Mouse (Mus musculus): Measurements from ENCODE around the gene Cx3cr1. TPM values are rescaled to one million over a fixed set of nuclear protein-coding genes. Genes with fewer than 3 reads are reported as not detected.
"Not testable (repeated sequence)": the region's sequence is repeated elsewhere in the genome, so short reads cannot be mapped to it uniquely, and the experiment has no call there.

Gene Cx3cr1
- 1.1 and 4.1 TPM in 2 replicates for polyA plus RNA-seq (2016; fragmentation: Nextera tagmentation; extraction: Ambion mirVana)

DNA sequence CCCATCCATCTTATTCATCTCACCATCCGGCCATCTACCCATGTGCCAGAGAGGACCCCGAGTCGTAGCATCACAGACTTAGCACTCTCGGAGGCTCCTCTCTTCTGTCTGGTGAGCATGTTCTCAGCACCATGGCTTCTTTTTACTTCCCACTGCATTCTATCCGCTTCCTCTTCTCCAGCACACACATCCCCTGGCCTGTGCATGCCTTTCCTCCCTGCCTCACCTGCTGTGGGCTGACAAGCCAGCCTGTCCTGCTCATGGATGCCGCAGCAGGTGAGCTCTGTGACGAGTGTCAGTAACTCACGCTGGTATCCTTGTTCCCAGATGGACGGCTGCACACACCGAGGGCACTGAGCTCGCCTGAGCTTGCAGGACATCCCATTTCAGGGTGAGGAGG, at the start of gene Cx3cr1:
TSS of gene Cx3cr1 (minus strand) at position 101 of the 400 bp plus-strand sequence.
- WGBS = 76% methylated on average over 11 of the region's 11 CpGs
- H3K4me1 ChIP-seq = 0 out of 2 replicates have a peak, but pooled peaks cover 4% of the 10 kb centered on the region
- no peak for DNase-seq (ENCODE audit: low spot score)

DNA sequence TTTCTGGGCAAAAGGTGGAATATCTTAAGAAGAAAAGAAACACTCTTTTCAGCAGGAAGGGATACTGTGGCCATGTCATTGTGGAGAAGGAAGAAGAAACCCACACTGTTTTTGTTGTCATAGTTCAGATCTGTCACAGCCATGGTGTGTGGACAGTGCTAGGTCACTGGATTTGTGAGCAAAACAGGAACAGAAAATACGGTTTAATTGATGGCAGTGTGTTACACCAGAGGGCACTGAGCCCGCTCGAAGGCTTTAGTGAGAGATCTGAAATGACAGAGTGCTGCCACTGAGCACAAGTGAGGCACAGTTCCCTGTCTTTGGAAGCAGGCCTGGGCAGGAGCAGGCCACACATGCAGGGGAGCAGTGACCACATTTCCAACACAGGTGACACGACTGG, 48.5 kb upstream of the Cx3cr1 start:
- 89% methylated on average over 4 of the region's 4 CpGs for WGBS
- Histone ChIP-seq H3K4me3 (no peak overlapping the region), H3K9me3 (no peaks in the 10 kb centered on the region), H3K27ac (peak overlapping the region; percentile 79; the same call in 1 of the 2 replicates), H3K4me1 (peaks cover 22% of the 10 kb centered on the region), H3K36me3 (peaks cover 60% of the 10 kb centered on the region), H3K27me3 (ENCODE audit: insufficient read depth, poor library complexity, severe bottlenecking) (no peaks in the 10 kb centered on the region)
- peak; percentile 56 for DNase-seq (ENCODE audit: low spot score)

More for the DNA sequence above, at the start of gene Cx3cr1:
- no peak within 1 kb of the TSS for H3K27ac ChIP-seq
- no peaks in the 10 kb centered on the region for H3K9me3 ChIP-seq
- no peak within 1 kb of the TSS for H3K4me3 ChIP-seq
- no peaks in the 10 kb centered on the region for H3K36me3 ChIP-seq
- peaks cover 13% of the 10 kb centered on the region; the same call in 1 of the 2 replicates for H3K27me3 ChIP-seq (ENCODE audit: insufficient read depth, poor library complexity, severe bottlenecking)

DNA sequence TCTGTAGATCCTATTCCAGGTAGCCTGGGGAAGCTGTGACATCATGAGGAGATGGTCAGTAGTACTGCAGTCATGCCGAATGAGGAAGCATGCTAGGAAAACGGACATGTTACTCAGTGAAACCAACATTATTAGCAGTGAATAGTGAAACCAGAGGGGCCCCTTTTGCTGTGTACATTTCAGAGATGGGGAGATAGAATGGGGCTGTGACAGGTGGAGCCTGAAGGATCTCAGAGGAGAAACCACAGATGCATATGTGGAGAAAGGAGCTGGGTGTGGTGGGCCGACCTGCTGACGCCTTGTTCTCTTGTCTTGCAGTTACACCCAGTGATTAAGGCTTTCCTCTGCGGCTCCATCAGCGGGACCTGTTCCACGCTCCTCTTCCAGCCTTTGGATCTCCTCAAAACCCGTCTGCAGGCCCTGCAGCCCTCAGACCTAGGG, 46.5 kb upstream of the Cx3cr1 start:
- Histone ChIP-seq H3K27ac (peak overlapping the region; percentile 79), H3K4me3 (peak overlapping the region; percentile 5; the same call in 1 of the 2 replicates), H3K27me3 (ENCODE audit: insufficient read depth, poor library complexity, severe bottlenecking) (no peaks in the 10 kb centered on the region), H3K9me3 (no peaks in the 10 kb centered on the region), H3K36me3 (peaks cover 46% of the 10 kb centered on the region), H3K4me1 (peaks cover 22% of the 10 kb centered on the region)
- 69% methylated on average over 8 of the region's 8 CpGs for WGBS
- peak; percentile 87 for DNase-seq (ENCODE audit: low spot score)

DNA sequence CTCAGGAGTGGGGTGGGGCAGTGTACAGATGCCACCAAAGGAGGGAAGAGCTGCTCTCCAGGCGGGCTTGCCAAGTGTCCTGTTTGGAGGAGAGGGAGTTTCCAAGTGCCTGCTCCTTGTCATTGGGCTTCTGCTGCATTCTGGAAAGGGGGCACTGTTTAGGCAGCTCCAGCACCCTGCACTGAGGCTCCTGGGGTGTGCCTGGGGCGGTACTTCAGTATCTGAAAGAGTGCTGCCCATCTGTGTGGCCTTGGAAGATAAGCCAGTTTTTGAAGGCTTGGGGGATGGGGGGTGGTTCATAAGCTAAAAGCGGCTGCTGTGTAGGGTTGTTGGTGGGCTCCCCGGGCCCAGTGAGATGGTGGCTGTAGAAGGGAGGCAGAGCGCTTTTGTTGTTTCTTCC, 45.9 kb upstream of the Cx3cr1 start:
- peaks cover 40% of the 10 kb centered on the region for H3K36me3 ChIP-seq
- H3K9me3 ChIP-seq = no peaks in the 10 kb centered on the region
- H3K4me3 ChIP-seq = 0 out of 2 replicates have a peak overlapping the region, but pooled peaks have one; percentile 5
- DNase-seq (ENCODE audit: low spot score) = peak; percentile 90
- peak overlapping the region; percentile 79 for H3K27ac ChIP-seq
- H3K27me3 ChIP-seq (ENCODE audit: insufficient read depth, poor library complexity, severe bottlenecking) = no peaks in the 10 kb centered on the region
- WGBS = 56% methylated on average over 5 of the region's 5 CpGs
- peaks cover 22% of the 10 kb centered on the region for H3K4me1 ChIP-seq

DNA sequence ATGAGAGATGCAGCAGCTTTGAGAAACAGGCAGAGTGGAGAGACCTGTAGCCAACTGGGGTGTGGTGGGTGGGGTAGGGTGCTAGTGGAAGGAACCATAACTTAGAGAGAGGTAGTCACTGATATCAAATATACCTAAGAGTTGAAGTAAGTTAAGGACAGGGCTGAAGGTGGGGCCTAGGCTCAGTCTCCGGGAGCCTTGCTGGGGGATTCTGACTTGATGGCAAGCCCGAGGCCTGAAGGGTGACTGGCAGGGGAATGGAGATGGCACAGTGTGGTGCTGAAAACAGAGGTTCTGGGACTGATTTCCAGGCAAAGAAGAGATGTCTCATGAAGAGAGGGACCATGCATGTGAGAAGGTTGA, 45.1 kb upstream of the Cx3cr1 start:
- H3K9me3 ChIP-seq = no peaks in the 10 kb centered on the region
- no peak overlapping the region; the same call in 1 of the 2 replicates for H3K4me3 ChIP-seq
- peak overlapping the region; percentile 79; the same call in 1 of the 2 replicates for H3K27ac ChIP-seq
- DNase-seq (ENCODE audit: low spot score) = peak; percentile 69
- H3K27me3 ChIP-seq (ENCODE audit: insufficient read depth, poor library complexity, severe bottlenecking) = no peaks in the 10 kb centered on the region
- 86% methylated on average over 2 of the region's 2 CpGs for WGBS
- H3K36me3 ChIP-seq = peaks cover 32% of the 10 kb centered on the region
- peaks cover 22% of the 10 kb centered on the region for H3K4me1 ChIP-seq

DNA sequence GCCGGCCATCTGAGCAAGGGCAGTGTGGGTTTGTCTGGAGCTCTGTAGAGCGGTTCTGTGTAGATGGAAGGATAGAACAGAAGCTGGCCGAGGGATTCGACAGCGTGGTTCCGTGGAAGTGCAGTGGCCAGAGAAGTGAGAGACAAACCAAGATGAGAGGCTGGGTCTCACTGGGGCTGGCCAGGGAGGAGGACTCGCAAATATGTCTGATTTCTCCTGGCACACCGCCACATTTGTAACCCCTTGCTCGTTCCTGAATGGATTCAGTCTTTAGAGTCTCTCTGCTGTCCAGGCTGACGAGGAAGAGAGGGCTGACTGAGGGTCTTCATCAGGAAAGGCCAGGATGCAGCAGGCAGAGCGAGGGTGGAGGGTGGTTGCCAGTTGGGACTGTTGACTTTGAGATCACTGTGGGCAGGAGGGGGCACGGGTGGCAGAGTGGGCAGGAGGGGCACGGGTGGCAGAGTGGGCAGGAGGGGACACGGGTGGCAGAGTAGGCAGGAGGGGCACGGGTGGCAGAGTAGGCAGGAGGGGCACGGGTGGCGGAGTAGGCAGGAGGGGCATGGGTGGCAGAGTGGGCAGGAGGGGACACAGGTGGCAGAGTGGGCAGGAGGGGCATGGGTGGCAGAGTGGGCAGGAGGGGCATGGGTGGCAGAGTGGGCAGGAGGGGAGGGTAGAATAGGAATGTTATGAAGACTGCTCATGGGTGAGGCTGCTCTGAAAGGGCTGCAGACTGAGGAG, 44.5 kb upstream of the Cx3cr1 start:
- no peaks in the 10 kb centered on the region for H3K27me3 ChIP-seq (ENCODE audit: insufficient read depth, poor library complexity, severe bottlenecking)
- H3K4me1 ChIP-seq = peaks cover 22% of the 10 kb centered on the region
- peak overlapping the region; percentile 79; the same call in 1 of the 2 replicates for H3K27ac ChIP-seq
- DNase-seq (ENCODE audit: low spot score) = peak; percentile 75
- peaks cover 26% of the 10 kb centered on the region for H3K36me3 ChIP-seq
- H3K4me3 ChIP-seq = no peak overlapping the region
- no peaks in the 10 kb centered on the region for H3K9me3 ChIP-seq
- 88% methylated on average over 17 of the region's 17 CpGs for WGBS

DNA sequence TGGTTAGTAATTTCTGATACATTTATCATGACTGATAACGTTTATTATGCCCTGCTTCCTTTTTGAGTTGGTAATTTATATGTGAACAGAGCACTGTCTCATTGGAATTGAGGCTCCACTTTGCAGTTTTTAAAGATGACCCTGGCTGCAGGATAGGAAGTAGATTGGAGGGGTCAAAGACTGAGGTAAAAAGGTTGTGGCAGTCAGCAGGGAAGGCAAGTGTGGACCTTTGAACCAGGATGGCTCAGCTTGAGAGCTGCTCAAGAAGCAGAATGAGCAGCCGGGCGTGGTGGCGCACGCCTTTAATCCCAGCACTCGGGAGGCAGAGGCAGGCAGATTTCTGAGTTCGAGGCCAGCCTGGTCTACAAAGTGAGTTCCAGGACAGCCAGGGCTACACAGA, 43.8 kb upstream of the Cx3cr1 start:
- H3K27ac ChIP-seq = 0 out of 2 replicates have a peak overlapping the region, but pooled peaks have one; percentile 44
- no peaks in the 10 kb centered on the region for H3K9me3 ChIP-seq
- H3K4me1 ChIP-seq = peaks cover 22% of the 10 kb centered on the region
- H3K36me3 ChIP-seq = peaks cover 20% of the 10 kb centered on the region
- no peaks in the 10 kb centered on the region for H3K27me3 ChIP-seq (ENCODE audit: insufficient read depth, poor library complexity, severe bottlenecking)
- peak; percentile 51 for DNase-seq (ENCODE audit: low spot score)
- 94% methylated on average over 7 of the region's 7 CpGs for WGBS
- no peak overlapping the region for H3K4me3 ChIP-seq

DNA sequence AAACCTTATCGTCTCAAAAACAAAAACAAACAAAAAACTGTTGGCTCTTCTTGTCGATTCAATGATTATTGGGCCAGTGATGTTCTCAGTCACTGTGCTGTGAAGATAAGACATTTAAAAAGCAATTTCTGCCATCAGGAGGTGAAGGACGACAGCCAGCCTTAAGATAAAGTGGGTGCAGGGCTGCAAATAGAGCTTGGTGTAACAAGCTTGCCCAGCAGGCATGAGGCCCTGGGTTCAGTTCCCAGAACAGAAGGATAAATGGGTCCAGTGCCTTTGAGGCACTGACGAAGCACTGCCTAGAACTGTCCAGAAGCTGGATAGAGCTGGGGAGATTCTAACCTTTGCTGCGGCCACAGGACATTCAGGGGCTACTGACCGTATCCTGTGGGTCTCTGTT, 42.8 kb upstream of the Cx3cr1 start:
- peak; percentile 76 for DNase-seq (ENCODE audit: low spot score)
- Histone ChIP-seq H3K27me3 (ENCODE audit: insufficient read depth, poor library complexity, severe bottlenecking) (no peaks in the 10 kb centered on the region), H3K36me3 (peaks cover 10% of the 10 kb centered on the region), H3K4me1 (peaks cover 22% of the 10 kb centered on the region), H3K9me3 (no peaks in the 10 kb centered on the region), H3K27ac (no peak overlapping the region), H3K4me3 (no peak overlapping the region)
- 75% methylated on average over 6 of the region's 6 CpGs for WGBS

DNA sequence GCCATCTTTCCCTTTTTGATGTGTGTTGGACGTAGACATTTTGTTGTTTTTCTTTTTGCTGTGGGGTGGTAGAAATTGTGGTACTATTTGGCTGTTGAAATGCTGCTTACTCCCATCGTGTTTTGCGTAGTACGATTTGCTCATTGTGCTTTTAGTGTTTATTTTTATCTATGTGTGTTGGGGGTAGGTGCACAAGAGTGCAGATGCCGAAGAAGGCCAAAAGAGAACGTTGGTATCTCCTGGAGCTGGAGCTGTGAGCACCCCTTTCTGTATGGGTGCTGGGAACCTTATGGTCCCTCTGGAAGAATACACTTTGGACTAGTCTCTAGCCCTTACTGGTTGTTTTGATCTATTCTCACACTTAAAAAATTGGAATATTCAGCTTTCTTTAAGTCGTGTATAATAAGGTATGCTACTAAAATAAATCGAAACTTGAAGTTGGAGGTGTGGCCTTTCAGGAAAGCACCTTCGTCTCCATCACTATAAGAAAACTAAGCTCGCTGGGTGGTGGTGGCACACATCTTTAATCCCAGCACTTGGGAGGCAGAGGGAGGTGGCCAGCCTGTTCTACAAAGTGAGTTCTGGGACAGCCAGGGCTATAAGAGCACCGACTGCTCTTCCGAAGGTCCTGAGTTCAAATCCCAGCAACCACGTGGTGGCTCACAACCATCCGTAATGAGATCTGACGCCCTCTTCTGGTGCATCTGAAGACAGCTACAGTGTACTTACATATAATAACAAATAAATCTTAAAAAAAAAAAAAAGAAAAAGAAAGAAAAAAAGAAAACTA, 41.7 kb upstream of the Cx3cr1 start:
- peak overlapping the region; percentile 88; the same call in 1 of the 2 replicates for H3K27ac ChIP-seq
- H3K4me3 ChIP-seq = peak overlapping the region; percentile 95
- 0 out of 2 replicates have a peak, but pooled peaks cover under 1% of the 10 kb centered on the region for H3K36me3 ChIP-seq
- DNase-seq (ENCODE audit: low spot score) = peak; percentile 70
- no peaks in the 10 kb centered on the region for H3K9me3 ChIP-seq
- 74% methylated on average over 15 of the region's 15 CpGs for WGBS
- H3K27me3 ChIP-seq (ENCODE audit: insufficient read depth, poor library complexity, severe bottlenecking) = no peaks in the 10 kb centered on the region
- peaks cover 20% of the 10 kb centered on the region for H3K4me1 ChIP-seq

DNA sequence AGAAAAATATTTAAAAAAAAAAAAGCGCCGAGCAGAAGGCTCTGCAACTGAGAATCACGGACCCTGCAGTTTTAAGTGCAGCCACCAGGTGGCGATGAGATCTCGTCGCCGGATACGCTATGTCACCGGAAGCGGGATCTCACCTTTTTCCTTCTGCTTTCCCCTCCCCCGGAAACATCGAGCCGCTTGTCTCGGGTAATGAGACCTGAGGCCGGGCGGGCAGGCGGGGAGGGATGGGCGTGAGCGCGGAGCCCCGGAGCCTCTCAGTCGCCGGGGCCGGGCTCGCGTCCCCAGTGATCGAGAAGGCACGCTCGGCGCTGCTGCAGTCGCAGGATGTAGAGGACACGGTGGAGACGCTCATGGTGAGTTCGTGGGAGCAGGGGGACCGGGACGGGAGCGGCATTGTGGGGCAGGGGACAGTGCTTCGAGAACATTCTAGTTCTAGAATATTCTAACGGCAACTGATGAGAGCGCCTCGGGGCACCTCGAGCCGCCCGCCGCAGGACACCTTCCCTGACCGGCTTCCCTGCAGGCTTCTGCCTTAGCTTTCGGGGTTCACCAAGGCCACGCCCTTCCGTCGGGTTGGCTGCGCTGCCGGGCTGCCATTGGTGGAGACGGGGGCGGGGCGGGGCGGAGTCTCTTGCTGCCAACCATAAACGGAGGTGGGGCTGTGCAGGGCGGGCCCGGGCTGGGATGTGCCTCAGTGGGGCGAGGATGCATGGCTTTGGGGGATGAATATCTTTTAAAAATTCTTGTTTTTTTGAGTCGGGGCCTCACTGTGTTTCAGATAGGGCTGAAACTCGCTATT, 40.7 kb upstream of the Cx3cr1 start, which contains the start of gene Slc25a38:
TSS of gene Slc25a38 (plus strand) at position 164 of the 808 bp plus-strand sequence.
- 1% methylated on average over 62 of the region's 62 CpGs for WGBS
- no peaks in the 10 kb centered on the region for H3K27me3 ChIP-seq (ENCODE audit: insufficient read depth, poor library complexity, severe bottlenecking)
- H3K27ac ChIP-seq = peak within 1 kb of the TSS; percentile 88
- H3K4me3 ChIP-seq = peak within 1 kb of the TSS; percentile 95
- no peaks in the 10 kb centered on the region for H3K36me3 ChIP-seq
- peak; percentile 97 for DNase-seq (ENCODE audit: low spot score)
- H3K4me1 ChIP-seq = peaks cover 10% of the 10 kb centered on the region
- no peaks in the 10 kb centered on the region for H3K9me3 ChIP-seq

DNA sequence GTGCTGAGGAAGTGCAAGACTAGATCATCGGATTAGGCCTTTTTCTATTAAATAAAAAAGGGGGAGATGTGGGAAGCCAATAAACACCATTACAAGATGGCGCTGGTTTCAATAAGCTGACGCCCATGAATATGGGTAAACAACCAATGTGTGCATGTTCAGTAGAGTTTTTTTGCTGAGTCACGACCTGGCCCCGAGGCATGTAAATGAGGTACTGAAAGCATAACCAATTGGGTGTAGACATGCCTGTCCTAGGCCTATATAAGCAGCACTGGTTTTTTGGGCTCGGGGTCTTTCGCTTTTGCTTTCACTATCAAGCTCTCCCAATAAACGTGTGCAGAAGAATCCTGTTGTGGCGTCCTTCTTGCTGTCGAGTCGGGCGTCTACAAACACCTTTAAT, 39.3 kb upstream of the Cx3cr1 start:
- DNase-seq (ENCODE audit: low spot score) = peak; percentile 58
- 93% methylated on average over 12 of the region's 12 CpGs for WGBS
- not testable (repeated sequence) for H3K4me3 ChIP-seq

DNA sequence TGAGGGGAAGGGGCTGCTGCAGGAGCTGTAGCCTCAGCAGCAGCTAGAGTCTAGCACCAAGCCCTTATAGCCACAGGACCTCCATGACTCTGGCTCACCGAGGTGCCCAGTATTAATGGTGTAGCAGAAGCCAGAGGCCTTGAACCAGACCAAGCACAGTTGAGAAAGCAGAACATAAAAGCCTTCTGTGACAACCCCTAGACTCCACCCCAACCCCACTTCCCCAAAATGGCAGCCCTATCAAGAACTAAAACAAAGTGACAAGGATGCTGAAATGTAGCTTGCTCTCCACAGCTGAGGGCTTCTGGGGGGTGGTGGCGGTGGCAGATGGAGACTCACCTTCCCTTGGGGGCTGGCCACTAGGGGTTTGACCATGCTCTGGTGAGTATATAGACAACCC, 31.5 kb upstream of the Cx3cr1 start:
- WGBS = 93% methylated on average over 2 of the region's 2 CpGs
- no peaks in the 10 kb centered on the region for H3K27me3 ChIP-seq (ENCODE audit: insufficient read depth, poor library complexity, severe bottlenecking)
- no peaks in the 10 kb centered on the region for H3K36me3 ChIP-seq
- H3K9me3 ChIP-seq = 0 out of 2 replicates have a peak, but pooled peaks cover 2% of the 10 kb centered on the region
- H3K4me3 ChIP-seq = no peak overlapping the region
- no peak overlapping the region for H3K27ac ChIP-seq
- DNase-seq (ENCODE audit: low spot score) = peak; percentile 67
- H3K4me1 ChIP-seq = no peaks in the 10 kb centered on the region

More for the DNA sequence above, 39.3 kb upstream of the Cx3cr1 start:
- H3K36me3 ChIP-seq; H3K9me3 ChIP-seq; H3K27ac ChIP-seq; H3K4me1 ChIP-seq; H3K27me3 ChIP-seq (ENCODE audit: insufficient read depth, poor library complexity, severe bottlenecking): not testable (repeated sequence)

Measured in heart, embryonic 10.5 days (tissue).